Mouse (Mus musculus): ENCODE measurements around the gene Wdsub1. TPM values are rescaled to one million over a fixed set of nuclear protein-coding genes. Genes with fewer than 3 reads are reported as not detected.
A peak's percentile ranks its signal among the peaks of the same experiment; 100 is the strongest.

Wdsub1 gene
- polyA plus RNA-seq, 1 experiment, result 31.1 TPM

DNA sequence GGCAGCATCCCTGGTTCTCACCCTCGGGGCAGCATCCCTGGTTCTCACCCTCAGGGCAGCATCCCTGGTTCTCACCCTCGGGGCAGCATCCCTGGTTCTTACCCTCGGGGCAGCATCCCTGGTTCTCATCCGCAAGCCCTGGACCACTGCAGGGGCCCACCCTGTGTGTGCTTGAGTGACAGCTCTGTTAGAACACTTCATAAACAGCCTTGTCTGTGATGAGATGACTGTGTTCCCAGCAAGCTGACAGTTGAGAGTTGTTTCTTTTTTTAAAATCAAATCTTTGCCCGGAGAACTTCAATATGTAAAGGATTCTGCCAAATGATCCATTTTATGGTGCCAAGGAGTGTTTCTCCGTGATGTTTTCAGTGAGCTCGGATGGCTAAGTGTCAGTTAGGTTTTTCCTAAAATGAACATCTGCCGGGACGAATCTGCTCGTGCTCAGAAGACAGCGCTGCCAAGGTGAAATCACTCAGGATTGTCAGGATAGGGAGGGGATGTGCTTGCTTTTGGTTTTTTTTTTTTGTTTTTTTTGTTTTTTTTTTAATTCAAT, 54.2 kb downstream of the Wdsub1 start:
- TF ChIP-seq MYOG (IDR thresholded peaks at IDR 0.05; ENCODE audit: control insufficient read depth in 1 of 3, insufficient read depth in 1 of 3, insufficient read length in 2 of 3, low read depth in 2 of 3), result no peak
- no peak for TF ChIP-seq POLR2AphosphoS2 (IDR thresholded peaks at IDR 0.05; ENCODE audit: insufficient read length, low read depth)
- TF ChIP-seq MAX (IDR thresholded peaks at IDR 0.05; ENCODE audit: low read depth), result no peak
- TF ChIP-seq MYOD1 (IDR thresholded peaks at IDR 0.05; ENCODE audit: control insufficient read depth in 1 of 3, insufficient read length in 2 of 3, low read depth in 2 of 3), result no peak
- no peak for TF ChIP-seq SRF (IDR thresholded peaks at IDR 0.05; ENCODE audit: control insufficient read depth, insufficient read length, low read depth)
- TF ChIP-seq TCF12 (IDR thresholded peaks at IDR 0.05; ENCODE audit: insufficient read depth, poor library complexity, severe bottlenecking), result no peak
- no peak for TF ChIP-seq E2F4 (IDR thresholded peaks at IDR 0.05; ENCODE audit: insufficient read depth)
- TF ChIP-seq TCF3 (IDR thresholded peaks at IDR 0.05; ENCODE audit: insufficient read length, low read depth), result no peak
- H3K36me3 ChIP-seq (ENCODE audit: control insufficient read depth, insufficient read depth), result peaks cover 9% of the 10 kb centered on the region
- H3K4me3 ChIP-seq, result no peak overlapping the region
- H3K4me2 ChIP-seq (ENCODE audit: low read depth), result peak overlapping the region; percentile 53
- no peaks in the 10 kb centered on the region for H3K27me3 ChIP-seq (ENCODE audit: control insufficient read depth, insufficient read depth, insufficient read length)
- no peaks in the 10 kb centered on the region for H3K79me2 ChIP-seq (ENCODE audit: control insufficient read depth, insufficient read depth)
- no peak overlapping the region for H3ac ChIP-seq (ENCODE audit: control insufficient read depth, insufficient read length)

DNA sequence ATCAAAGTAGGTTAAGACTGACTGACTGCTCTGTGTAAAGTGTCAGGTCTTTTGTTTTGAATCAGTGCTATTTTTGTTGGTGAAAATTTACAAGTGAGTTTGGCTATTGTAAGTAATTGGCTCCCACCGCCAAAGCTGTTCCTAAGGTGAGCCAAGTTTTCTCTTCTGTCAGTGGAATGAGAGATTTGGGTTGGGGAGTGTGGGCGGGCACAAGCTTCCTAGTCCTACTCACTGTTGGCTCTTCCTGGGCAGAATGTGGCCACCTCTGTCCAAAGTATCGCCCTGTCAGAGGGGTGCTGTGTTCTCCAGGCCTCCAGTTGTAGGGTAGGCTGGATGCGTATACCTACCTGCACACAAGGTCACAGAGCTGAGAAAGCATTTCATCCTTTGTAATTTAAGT, 57.0 kb downstream of the Wdsub1 start:
- no peak overlapping the region for H3K4me3 ChIP-seq
- peaks cover 14% of the 10 kb centered on the region for H3K36me3 ChIP-seq (ENCODE audit: control insufficient read depth, insufficient read depth)
- no peaks in the 10 kb centered on the region for H3K79me2 ChIP-seq (ENCODE audit: control insufficient read depth, insufficient read depth)
- H3ac ChIP-seq (ENCODE audit: control insufficient read depth, insufficient read length), result no peak overlapping the region
- no peak overlapping the region for H3K4me2 ChIP-seq (ENCODE audit: low read depth)
- no peaks in the 10 kb centered on the region for H3K27me3 ChIP-seq (ENCODE audit: control insufficient read depth, insufficient read depth, insufficient read length)
- TF ChIP-seq MYOG (IDR thresholded peaks at IDR 0.05; ENCODE audit: control insufficient read depth in 1 of 3, insufficient read depth in 1 of 3, insufficient read length in 2 of 3, low read depth in 2 of 3) (no peak), SRF (IDR thresholded peaks at IDR 0.05; ENCODE audit: control insufficient read depth, insufficient read length, low read depth) (no peak), USF1 (IDR thresholded peaks at IDR 0.05; ENCODE audit: low read depth) (no peak), POLR2AphosphoS2 (IDR thresholded peaks at IDR 0.05; ENCODE audit: insufficient read length, low read depth) (no peak), E2F4 (IDR thresholded peaks at IDR 0.05; ENCODE audit: insufficient read depth) (no peak), POLR2A (IDR thresholded peaks at IDR 0.05; ENCODE audit: insufficient read length, low read depth) (no peak)

DNA sequence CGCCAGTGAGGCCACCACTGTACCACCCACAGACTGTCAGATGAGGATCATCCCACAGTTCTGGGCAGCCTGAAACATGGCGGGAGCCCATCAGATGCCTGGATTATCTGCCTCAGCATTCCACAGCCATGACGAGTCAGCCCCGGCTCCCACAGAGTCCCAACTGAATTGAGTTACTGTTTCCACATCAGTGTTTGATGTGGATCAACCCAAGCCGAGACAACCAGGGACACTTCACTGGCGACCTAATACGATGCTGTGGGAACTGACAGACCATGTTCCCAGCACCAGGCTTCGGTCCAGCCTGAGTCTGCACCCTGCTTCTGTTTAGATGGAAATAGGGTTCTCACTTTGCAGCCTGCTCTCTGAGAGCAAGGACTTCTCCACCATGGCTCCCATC, 58.1 kb downstream of the Wdsub1 start:
- no peak overlapping the region for H3ac ChIP-seq (ENCODE audit: control insufficient read depth, insufficient read length)
- H3K27me3 ChIP-seq (ENCODE audit: control insufficient read depth, insufficient read depth, insufficient read length), result no peaks in the 10 kb centered on the region
- no peak overlapping the region for H3K4me3 ChIP-seq
- H3K36me3 ChIP-seq (ENCODE audit: control insufficient read depth, insufficient read depth), result peaks cover 18% of the 10 kb centered on the region
- H3K4me2 ChIP-seq (ENCODE audit: low read depth), result peak overlapping the region; percentile 61
- H3K79me2 ChIP-seq (ENCODE audit: control insufficient read depth, insufficient read depth), result no peaks in the 10 kb centered on the region
- peak in 1 of 3 experiments; percentile 49 for TF ChIP-seq MYOD1 (IDR thresholded peaks at IDR 0.05; ENCODE audit: control insufficient read depth in 1 of 3, insufficient read length in 2 of 3, low read depth in 2 of 3)
- TF ChIP-seq SRF (IDR thresholded peaks at IDR 0.05; ENCODE audit: control insufficient read depth, insufficient read length, low read depth), result no peak
- TF ChIP-seq CEBPB (IDR thresholded peaks at IDR 0.05; ENCODE audit: insufficient read depth, poor library complexity, severe bottlenecking), result no peak
- TF ChIP-seq POLR2A (IDR thresholded peaks at IDR 0.05; ENCODE audit: insufficient read length, low read depth), result peak; percentile 31
- TF ChIP-seq MYOG (IDR thresholded peaks at IDR 0.05; ENCODE audit: control insufficient read depth in 1 of 3, insufficient read depth in 1 of 3, insufficient read length in 2 of 3, low read depth in 2 of 3), result peak in 1 of 3 experiments; percentile 38
- no peak for TF ChIP-seq POLR2AphosphoS2 (IDR thresholded peaks at IDR 0.05; ENCODE audit: insufficient read length, low read depth)
- no peak for TF ChIP-seq TCF12 (IDR thresholded peaks at IDR 0.05; ENCODE audit: insufficient read depth, poor library complexity, severe bottlenecking)
- TF ChIP-seq USF1 (IDR thresholded peaks at IDR 0.05; ENCODE audit: low read depth), result no peak
- TF ChIP-seq E2F4 (IDR thresholded peaks at IDR 0.05; ENCODE audit: insufficient read depth), result no peak
- no peak for TF ChIP-seq TCF3 (IDR thresholded peaks at IDR 0.05; ENCODE audit: insufficient read length, low read depth)
- no peak for TF ChIP-seq REST (IDR thresholded peaks at IDR 0.05; ENCODE audit: insufficient read depth, insufficient read length)
- TF ChIP-seq MAX (IDR thresholded peaks at IDR 0.05; ENCODE audit: low read depth), result no peak

DNA sequence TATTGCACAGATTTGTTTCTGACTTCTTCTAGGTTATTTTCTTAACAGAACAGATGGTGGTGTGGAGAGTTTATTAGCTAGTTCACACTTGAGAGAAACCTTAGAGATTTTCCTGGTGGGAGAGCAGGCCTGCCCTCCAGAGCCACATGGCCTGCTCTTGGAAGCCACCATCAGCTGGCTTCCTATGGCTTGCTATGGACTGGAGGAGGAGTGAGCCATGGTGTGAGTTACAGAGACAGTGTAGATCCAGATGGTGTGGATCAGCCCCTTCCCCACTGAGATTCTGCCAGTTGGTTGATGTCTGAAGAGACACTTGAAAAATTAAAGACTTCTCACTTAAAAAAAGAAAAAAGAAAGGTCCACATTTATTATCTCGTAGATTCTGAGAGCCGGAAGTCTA, 61.3 kb downstream of the Wdsub1 start:
- H3ac ChIP-seq (ENCODE audit: control insufficient read depth, insufficient read length), result no peak overlapping the region
- H3K36me3 ChIP-seq (ENCODE audit: control insufficient read depth, insufficient read depth), result peaks cover 22% of the 10 kb centered on the region
- TF ChIP-seq E2F4 (IDR thresholded peaks at IDR 0.05; ENCODE audit: insufficient read depth), result no peak
- no peak for TF ChIP-seq MYOG (IDR thresholded peaks at IDR 0.05; ENCODE audit: control insufficient read depth in 1 of 3, insufficient read depth in 1 of 3, insufficient read length in 2 of 3, low read depth in 2 of 3)
- no peak for TF ChIP-seq MAX (IDR thresholded peaks at IDR 0.05; ENCODE audit: low read depth)
- no peak for TF ChIP-seq SRF (IDR thresholded peaks at IDR 0.05; ENCODE audit: control insufficient read depth, insufficient read length, low read depth)
- TF ChIP-seq TCF12 (IDR thresholded peaks at IDR 0.05; ENCODE audit: insufficient read depth, poor library complexity, severe bottlenecking), result no peak
- no peak for TF ChIP-seq POLR2A (IDR thresholded peaks at IDR 0.05; ENCODE audit: insufficient read length, low read depth)
- no peak for TF ChIP-seq TCF3 (IDR thresholded peaks at IDR 0.05; ENCODE audit: insufficient read length, low read depth)
- no peak for TF ChIP-seq POLR2AphosphoS2 (IDR thresholded peaks at IDR 0.05; ENCODE audit: insufficient read length, low read depth)
- no peak for TF ChIP-seq USF1 (IDR thresholded peaks at IDR 0.05; ENCODE audit: low read depth)
- no peak for TF ChIP-seq MYOD1 (IDR thresholded peaks at IDR 0.05; ENCODE audit: control insufficient read depth in 1 of 3, insufficient read length in 2 of 3, low read depth in 2 of 3)
- no peak for TF ChIP-seq CEBPB (IDR thresholded peaks at IDR 0.05; ENCODE audit: insufficient read depth, poor library complexity, severe bottlenecking)
- no peak for TF ChIP-seq REST (IDR thresholded peaks at IDR 0.05; ENCODE audit: insufficient read depth, insufficient read length)
- no peaks in the 10 kb centered on the region for H3K27me3 ChIP-seq (ENCODE audit: control insufficient read depth, insufficient read depth, insufficient read length)
- H3K4me2 ChIP-seq (ENCODE audit: low read depth), result no peak overlapping the region
- no peaks in the 10 kb centered on the region for H3K79me2 ChIP-seq (ENCODE audit: control insufficient read depth, insufficient read depth)
- H3K4me3 ChIP-seq, result no peak overlapping the region

DNA sequence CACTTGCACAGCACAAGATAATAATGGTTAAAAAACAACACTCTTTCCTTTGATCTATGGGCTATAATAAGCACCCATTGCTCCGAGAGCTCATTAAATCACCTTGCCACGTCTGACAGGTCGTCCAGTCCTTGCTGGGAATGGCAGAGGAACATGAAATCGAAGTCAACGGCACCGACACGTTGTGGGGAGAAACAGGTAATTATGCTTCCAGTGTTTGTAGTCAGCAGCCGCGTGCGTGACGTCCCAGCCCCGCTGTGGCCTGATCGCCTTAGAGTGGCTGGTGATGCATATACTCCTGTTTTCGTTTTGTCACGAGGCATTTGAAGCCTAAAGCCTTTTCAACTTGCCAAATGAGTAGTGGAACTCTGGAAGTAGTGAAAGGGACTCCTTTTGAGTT, 62.3 kb downstream of the Wdsub1 start:
- H3ac ChIP-seq (ENCODE audit: control insufficient read depth, insufficient read length), result no peak overlapping the region
- no peak overlapping the region for H3K4me2 ChIP-seq (ENCODE audit: low read depth)
- peaks cover 28% of the 10 kb centered on the region for H3K36me3 ChIP-seq (ENCODE audit: control insufficient read depth, insufficient read depth)
- no peak overlapping the region for H3K4me3 ChIP-seq
- no peak for TF ChIP-seq MYOG (IDR thresholded peaks at IDR 0.05; ENCODE audit: control insufficient read depth in 1 of 3, insufficient read depth in 1 of 3, insufficient read length in 2 of 3, low read depth in 2 of 3)
- no peaks in the 10 kb centered on the region for H3K79me2 ChIP-seq (ENCODE audit: control insufficient read depth, insufficient read depth)
- no peaks in the 10 kb centered on the region for H3K27me3 ChIP-seq (ENCODE audit: control insufficient read depth, insufficient read depth, insufficient read length)

Measured in myocyte (in vitro differentiated cells).